Mouse (Mus musculus) stomach, postnatal 0 days (tissue): ENCODE results near the gene Gadd45gip1. TPM values are rescaled to one million over a fixed set of nuclear protein-coding genes. Genes with fewer than 3 reads are reported as not detected.
A peak's percentile ranks its signal among the peaks of the same experiment; 100 is the strongest.

Experiments
- ATAC-seq: fragments of 200-750 bp; cut with Nextera tagmentation; 2 replicates; pipeline ENCODE4 v1.8.0; 2017; ENCODE audit not compliant: low FRiP score, low TSS enrichment
- DNase-seq: peaks from one replicate; pipeline ENCODE4 v3.0.0-alpha.2; 2016; ENCODE audit warnings: low spot score
- H3K27ac ChIP-seq: fragments of 300-500 bp; sonication (generic); replicated peaks from 2 replicates; pipeline ENCODE4 v1.5.1; 2014; ENCODE audit warnings: mild to moderate bottlenecking, control low read depth
- H3K27me3 ChIP-seq: fragments of 300-500 bp; sonication (generic); 2 replicates; pipeline ENCODE4 v1.6.1; 2014; ENCODE audit warnings: low read length; ENCODE audit not compliant: control insufficient read depth, insufficient read depth
- H3K36me3 ChIP-seq: fragments of 300-500 bp; sonication (generic); 2 replicates; pipeline ENCODE4 v1.6.1; 2014; ENCODE audit warnings: low read length, mixed read lengths; ENCODE audit not compliant: control insufficient read depth, insufficient read depth
- H3K4me1 ChIP-seq: fragments of 300-500 bp; sonication (generic); replicated peaks from 2 replicates; pipeline ENCODE4 v1.6.1; 2014; ENCODE audit warnings: antibody characterized with exemption; ENCODE audit not compliant: control insufficient read depth, insufficient read depth
- H3K4me2 ChIP-seq: fragments of 300-500 bp; sonication (generic); replicated peaks from 2 replicates; pipeline ENCODE4 v1.6.1; 2014; ENCODE audit warnings: low read depth, mild to moderate bottlenecking, control low read depth, moderate library complexity
- H3K4me3 ChIP-seq: fragments of 300-500 bp; sonication (generic); 2 replicates; pipeline ENCODE4 v1.5.1; 2014; ENCODE audit warnings: low read depth, low read length, control low read depth
- H3K9ac ChIP-seq: fragments of 300-500 bp; sonication (generic); 2 replicates; pipeline ENCODE4 v1.6.1; 2014; ENCODE audit warnings: mild to moderate bottlenecking, low read length, control low read depth, mixed read lengths
- H3K9me3 ChIP-seq: fragments of 300-500 bp; sonication (generic); 2 replicates; pipeline ENCODE4 v1.6.1; 2016; ENCODE audit warnings: low read length; ENCODE audit not compliant: control insufficient read depth
- CTCF ChIP-seq: IDR thresholded peaks from 2 replicates; pipeline ENCODE4 v1.5.1; 2016; ENCODE audit warnings: antibody characterized with exemption, low read depth, mild to moderate bottlenecking, moderate library complexity
- EP300 ChIP-seq: optimal IDR thresholded peaks from 2 replicates; pipeline ENCODE3; 2016; ENCODE audit warnings: antibody characterized with exemption
- WGBS: fragments of 180-500 bp; shearing (Covaris S2); extraction: QIAGEN DNeasy Blood & Tissue Kit; methylation state at CpG from one replicate; pipeline ENCODE4 v1.1.7; 2014; 5-methylcytosine and 5-hydroxymethylcytosine counted together
- polyA plus RNA-seq: library from polyadenylated mRNA; unstranded; fragments of >200 nt; fragmentation: Nextera tagmentation; extraction: Ambion mirVana; gene quantifications from 2 replicates; pipeline ENCODE4 v1.2.1, GENCODE M21; 2015

The Gadd45gip1 gene
- polyA plus RNA-seq, 1 experiment from 2014 or later: 38.5 TPM

GRCm38 (mm10) chr8:84799136-84799931, 32.0 kb upstream of the Gadd45gip1 start:
- peak overlapping the region; percentile 76 for H3K4me2 ChIP-seq
- no peaks in the 10 kb centered on the region for H3K27me3 ChIP-seq
- peak overlapping the region; percentile 62 for H3K4me3 ChIP-seq
- TF ChIP-seq CTCF: no peak; the same call in 1 of the 2 replicates
- no peak for TF ChIP-seq EP300
- peak overlapping the region; percentile 97 for H3K9ac ChIP-seq
- peak overlapping the region; percentile 97 for H3K27ac ChIP-seq
- under 1% methylated on average over 63 of the region's 108 CpGs for WGBS
- no peaks in the 10 kb centered on the region; the same call in 1 of the 2 replicates for H3K36me3 ChIP-seq
- H3K9me3 ChIP-seq: no peaks in the 10 kb centered on the region
- peaks cover 9% of the 10 kb centered on the region for H3K4me1 ChIP-seq
- DNase-seq: peak; percentile 77
- peak; percentile 32; the same call in 1 of the 2 replicates for ATAC-seq

GRCm38 (mm10) chr8:84799999-84800831, 31.1 kb upstream of the Gadd45gip1 start, which contains the start of gene Nfix:
Nfix (minus strand) TSS chr8:84800344.
- no peaks in the 10 kb centered on the region; the same call in 1 of the 2 replicates for H3K36me3 ChIP-seq
- peaks cover 5% of the 10 kb centered on the region for H3K4me1 ChIP-seq
- peak; percentile 52 for ATAC-seq
- peak; percentile 83 for DNase-seq
- TF ChIP-seq EP300 (no peak), CTCF (no peak; the same call in 1 of the 2 replicates)
- H3K9ac ChIP-seq: peak within 1 kb of the TSS; percentile 97
- H3K4me2 ChIP-seq: peak within 1 kb of the TSS; percentile 76
- H3K27ac ChIP-seq: peak within 1 kb of the TSS; percentile 97
- 2% methylated on average over 54 of the region's 125 CpGs for WGBS
- H3K4me3 ChIP-seq: peak within 1 kb of the TSS; percentile 62
- H3K9me3 ChIP-seq: no peaks in the 10 kb centered on the region
- H3K27me3 ChIP-seq: no peaks in the 10 kb centered on the region

- Histone ChIP-seq H3K27ac (no peak overlapping the region), H3K9ac (no peak overlapping the region), H3K4me1 (no peaks in the 10 kb centered on the region), H3K27me3 (no peaks in the 10 kb centered on the region), H3K4me2 (no peak overlapping the region), H3K9me3 (no peaks in the 10 kb centered on the region), H3K4me3 (no peak overlapping the region), H3K36me3 (no peaks in the 10 kb centered on the region)
- TF ChIP-seq EP300 (no peak), CTCF (peak; percentile 40; the same call in 1 of the 2 replicates)
- ATAC-seq (no peak), DNase-seq (no peak)
- WGBS: 95% methylated on average over 5 of the region's 5 CpGs
Measured at GRCm38 (mm10) chr8:84806031-84806430, 25.3 kb upstream of the Gadd45gip1 start.

GRCm38 (mm10) chr8:84809109-84809940, 22.0 kb upstream of the Gadd45gip1 start:
- H3K4me2 ChIP-seq: no peak overlapping the region
- no peaks in the 10 kb centered on the region for H3K36me3 ChIP-seq
- no peak for DNase-seq
- H3K4me3 ChIP-seq: no peak overlapping the region
- TF ChIP-seq EP300: no peak
- TF ChIP-seq CTCF: no peak
- H3K9ac ChIP-seq: no peak overlapping the region
- H3K27me3 ChIP-seq: no peaks in the 10 kb centered on the region
- ATAC-seq: no peak
- no peaks in the 10 kb centered on the region for H3K9me3 ChIP-seq
- H3K4me1 ChIP-seq: no peaks in the 10 kb centered on the region
- H3K27ac ChIP-seq: no peak overlapping the region
- WGBS: 73% methylated on average over 12 of the region's 12 CpGs

GRCm38 (mm10) chr8:84809941-84810280, 21.4 kb upstream of the Gadd45gip1 start:
- no peaks in the 10 kb centered on the region for H3K4me1 ChIP-seq
- no peaks in the 10 kb centered on the region for H3K27me3 ChIP-seq
- no peak overlapping the region for H3K4me2 ChIP-seq
- H3K9me3 ChIP-seq: no peaks in the 10 kb centered on the region
- no peak overlapping the region for H3K4me3 ChIP-seq
- no peak overlapping the region for H3K27ac ChIP-seq
- ATAC-seq (no peak), DNase-seq (no peak)
- H3K9ac ChIP-seq: no peak overlapping the region
- TF ChIP-seq CTCF (no peak), EP300 (no peak)
- 82% methylated on average over 5 of the region's 5 CpGs for WGBS
- no peaks in the 10 kb centered on the region for H3K36me3 ChIP-seq
